Mouse (Mus musculus) MEL (cell line): ENCODE results near the gene Aspscr1. TPM values are rescaled to one million over a fixed set of nuclear protein-coding genes. Genes with fewer than 3 reads are reported as not detected.

Experiments
- DNase-seq: peaks from one replicate; pipeline ENCODE4 v3.0.0; 2011; ENCODE audit warnings: low read depth, low spot score
- H3K27ac ChIP-seq: 2 replicates; pipeline ENCODE4 v1.5.1; 2012; ENCODE audit warnings: low read depth, mild to moderate bottlenecking, control low read depth, low read length, moderate library complexity; ENCODE audit not compliant: control insufficient read depth
- H3K27me3 ChIP-seq, 2 experiments: fragments of 150-350 bp in 1 of 2; sonication (generic) in 1 of 2; 2 replicates each; pipeline ENCODE4 v1.6.1; 2012; ENCODE audit warnings: low read length in 2 of 2, mild to moderate bottlenecking in 2 of 2, improper control_type of control experiment in 1 of 2, moderate library complexity in 1 of 2; ENCODE audit not compliant: insufficient read depth in 2 of 2, control insufficient read depth in 1 of 2
- H3K36me3 ChIP-seq, 2 experiments: 2 replicates each; pipeline ENCODE4 v1.6.1; 2012 to 2014; ENCODE audit warnings: low read length in 2 of 2, improper control_type of control experiment in 1 of 2, inconsistent platforms in 1 of 2, mild to moderate bottlenecking in 1 of 2; ENCODE audit not compliant: insufficient read depth in 2 of 2, control insufficient read depth in 1 of 2
- H3K4me1 ChIP-seq, 2 experiments: fragments of 150-350 bp in 1 of 2; sonication (generic) in 1 of 2; 2 replicates each; pipeline ENCODE4 v1.6.1; 2012; ENCODE audit warnings: low read length in 2 of 2, improper control_type of control experiment in 1 of 2, mild to moderate bottlenecking in 1 of 2; ENCODE audit not compliant: insufficient read depth in 2 of 2, control insufficient read depth in 1 of 2
- H3K4me3 ChIP-seq, 2 experiments: fragments of 150-350 bp in 1 of 2; sonication (generic) in 1 of 2; 2 replicates each; pipeline ENCODE4 v1.5.1; 2012; ENCODE audit warnings: low read depth in 2 of 2, low read length in 2 of 2, mild to moderate bottlenecking in 2 of 2, moderate library complexity in 2 of 2, control low read depth in 1 of 2, improper control_type of control experiment in 1 of 2; ENCODE audit not compliant: control insufficient read depth in 1 of 2, insufficient read depth in 1 of 2
- H3K79me2 ChIP-seq: 2 replicates; pipeline ENCODE4 v1.6.1; 2012; ENCODE audit warnings: mild to moderate bottlenecking, low read length, moderate library complexity; ENCODE audit not compliant: control insufficient read depth, poor library complexity, insufficient read depth
- H3K9ac ChIP-seq: 2 replicates; pipeline ENCODE4 v1.6.1; 2012; ENCODE audit warnings: low read depth, mild to moderate bottlenecking, control low read depth, low read length, moderate library complexity; ENCODE audit not compliant: control insufficient read depth, poor library complexity, severe bottlenecking
- H3K9me3 ChIP-seq: fragments of 150-350 bp; sonication (generic); replicated peaks from 2 replicates; pipeline ENCODE4 v1.6.1; 2012; ENCODE audit warnings: mild to moderate bottlenecking, low read length, improper control_type of control experiment, moderate library complexity; ENCODE audit not compliant: insufficient read depth
- BHLHE40 ChIP-seq: IDR thresholded peaks from 2 replicates; pipeline ENCODE4 v1.6.1; 2012; ENCODE audit warnings: low read depth, mild to moderate bottlenecking, inconsistent platforms, low read length, improper control_type of control experiment, borderline replicate concordance
- CHD1 ChIP-seq: IDR thresholded peaks from 2 replicates; pipeline ENCODE4 v1.6.1; 2012; ENCODE audit warnings: low read depth, mild to moderate bottlenecking, inconsistent platforms, low read length, improper control_type of control experiment
- CHD2 ChIP-seq: IDR thresholded peaks from 2 replicates; pipeline ENCODE4 v1.6.1; 2011; ENCODE audit warnings: low read length, improper control_type of control experiment
- CTCF ChIP-seq, 3 experiments: IDR thresholded peaks in 2 of 3; conservative IDR thresholded peaks in 1 of 3; 2 replicates each; pipeline ENCODE4 v1.5.1; 2011 to 2012; ENCODE audit warnings: low read length in 3 of 3, low read depth in 2 of 3, mild to moderate bottlenecking in 2 of 3, improper control_type of control experiment in 1 of 3, inconsistent platforms in 1 of 3, mixed read lengths in 1 of 3, moderate library complexity in 1 of 3; ENCODE audit not compliant: control insufficient read depth in 1 of 3, insufficient read depth in 1 of 3, poor library complexity in 1 of 3, severe bottlenecking in 1 of 3
- ELF1 ChIP-seq: IDR thresholded peaks from 2 replicates; pipeline ENCODE4 v1.6.1; 2014; ENCODE audit warnings: low read depth, mild to moderate bottlenecking, inconsistent platforms, low read length, improper control_type of control experiment, moderate library complexity
- EP300 ChIP-seq, 2 experiments: IDR thresholded peaks; 2 replicates each; pipeline ENCODE4 v1.6.1; 2011; ENCODE audit warnings: improper control_type of control experiment in 2 of 2, low read length in 2 of 2, low read depth in 1 of 2, mild to moderate bottlenecking in 1 of 2
- ETS1 ChIP-seq: IDR thresholded peaks from 2 replicates; pipeline ENCODE4 v1.6.1; 2012; ENCODE audit warnings: low read depth, mild to moderate bottlenecking, inconsistent platforms, low read length, improper control_type of control experiment, moderate library complexity
- GABPA ChIP-seq: IDR thresholded peaks from 2 replicates; pipeline ENCODE4 v1.6.1; 2012; ENCODE audit warnings: low read depth, mild to moderate bottlenecking, inconsistent platforms, low read length, improper control_type of control experiment, moderate library complexity
- GATA1 ChIP-seq: IDR thresholded peaks from 2 replicates; pipeline ENCODE4 v1.6.1; 2011; ENCODE audit warnings: low read depth, low read length, improper control_type of control experiment
- HCFC1 ChIP-seq: IDR thresholded peaks from 2 replicates; pipeline ENCODE4 v1.6.1; 2012; ENCODE audit warnings: low read depth, mild to moderate bottlenecking, inconsistent platforms, low read length, improper control_type of control experiment, moderate library complexity
- JUND ChIP-seq: IDR thresholded peaks from 2 replicates; pipeline ENCODE4 v1.6.1; 2011; ENCODE audit warnings: low read depth, mild to moderate bottlenecking, improper control_type of control experiment, low read length
- KAT2A ChIP-seq: conservative IDR thresholded peaks from 2 replicates; pipeline ENCODE4 v1.6.1; 2012; ENCODE audit warnings: low read depth, low read length, improper control_type of control experiment, inconsistent platforms
- MAX ChIP-seq: IDR thresholded peaks from 2 replicates; pipeline ENCODE4 v1.6.1; 2011; ENCODE audit warnings: low read length, improper control_type of control experiment
- MAZ ChIP-seq: IDR thresholded peaks from 2 replicates; pipeline ENCODE4 v1.6.1; 2012; ENCODE audit warnings: low read depth, mild to moderate bottlenecking, inconsistent platforms, low read length, improper control_type of control experiment
- MEF2A ChIP-seq: IDR thresholded peaks from 2 replicates; pipeline ENCODE4 v1.6.1; 2014; ENCODE audit warnings: low read depth, mild to moderate bottlenecking, inconsistent platforms, low read length, improper control_type of control experiment; ENCODE audit not compliant: poor library complexity, insufficient replicate concordance, severe bottlenecking; ENCODE audit errors: extremely low read depth
- MXI1 ChIP-seq: IDR thresholded peaks from 2 replicates; pipeline ENCODE4 v1.6.1; 2011; ENCODE audit warnings: mild to moderate bottlenecking, low read depth, low read length, improper control_type of control experiment
- MYB ChIP-seq: IDR thresholded peaks from 2 replicates; pipeline ENCODE4 v1.6.1; 2011; ENCODE audit warnings: mild to moderate bottlenecking, low read depth, low read length, improper control_type of control experiment
- MYC ChIP-seq: IDR thresholded peaks from 2 replicates; pipeline ENCODE4 v1.6.1; 2011; ENCODE audit warnings: low read depth, mild to moderate bottlenecking, low read length, improper control_type of control experiment, moderate library complexity
- NELFE ChIP-seq: IDR thresholded peaks from 2 replicates; pipeline ENCODE4 v1.6.1; 2011; ENCODE audit warnings: low read depth, low read length, improper control_type of control experiment
- NRF1 ChIP-seq: IDR thresholded peaks from 2 replicates; pipeline ENCODE4 v1.6.1; 2014; ENCODE audit warnings: low read depth, mild to moderate bottlenecking, inconsistent platforms, low read length, improper control_type of control experiment, moderate library complexity; ENCODE audit not compliant: poor library complexity, insufficient read depth, severe bottlenecking
- POLR2A ChIP-seq, 2 experiments: IDR thresholded peaks; 2 replicates each; pipeline ENCODE4 v1.6.1; 2011 to 2012; ENCODE audit warnings: low read length in 2 of 2, mild to moderate bottlenecking in 2 of 2, control low read depth in 1 of 2, improper control_type of control experiment in 1 of 2, low read depth in 1 of 2, moderate library complexity in 1 of 2; ENCODE audit not compliant: control insufficient read depth in 1 of 2, insufficient read depth in 1 of 2, poor library complexity in 1 of 2
- POLR2AphosphoS2 ChIP-seq: IDR thresholded peaks from 2 replicates; pipeline ENCODE4 v1.6.1; 2011; ENCODE audit warnings: low read length, improper control_type of control experiment
- POLR2AphosphoS5 ChIP-seq: IDR thresholded peaks from 2 replicates; pipeline ENCODE4 v1.6.1; 2012; ENCODE audit warnings: low read depth, borderline replicate concordance, mild to moderate bottlenecking, inconsistent platforms, low read length, moderate library complexity, mixed read lengths
- RAD21 ChIP-seq: IDR thresholded peaks from 2 replicates; pipeline ENCODE4 v1.6.1; 2011; ENCODE audit warnings: mild to moderate bottlenecking, low read depth, low read length, improper control_type of control experiment
- RCOR1 ChIP-seq: IDR thresholded peaks from 2 replicates; pipeline ENCODE4 v1.6.1; 2012; ENCODE audit warnings: low read depth, mild to moderate bottlenecking, inconsistent platforms, low read length, improper control_type of control experiment
- SIN3A ChIP-seq: IDR thresholded peaks from 2 replicates; pipeline ENCODE4 v1.6.1; 2012; ENCODE audit warnings: low read length, improper control_type of control experiment, inconsistent platforms
- SMC3 ChIP-seq: IDR thresholded peaks from 2 replicates; pipeline ENCODE4 v1.6.1; 2011; ENCODE audit warnings: low read depth, low read length, improper control_type of control experiment
- TAL1 ChIP-seq: IDR thresholded peaks from 2 replicates; pipeline ENCODE4 v1.6.1; 2012; ENCODE audit warnings: mild to moderate bottlenecking, inconsistent platforms, low read length, moderate library complexity, mixed read lengths
- TBP ChIP-seq: IDR thresholded peaks from 2 replicates; pipeline ENCODE4 v1.8.0; 2011; ENCODE audit warnings: low read depth, low read length, improper control_type of control experiment
- TCF12 ChIP-seq: IDR thresholded peaks from 2 replicates; pipeline ENCODE4 v1.6.1; 2014; ENCODE audit warnings: low read depth, mild to moderate bottlenecking, inconsistent platforms, low read length, improper control_type of control experiment, moderate library complexity
- USF1 ChIP-seq: IDR thresholded peaks from 2 replicates; pipeline ENCODE4 v1.6.1; 2014; ENCODE audit warnings: low read depth, mild to moderate bottlenecking, inconsistent platforms, low read length, improper control_type of control experiment, moderate library complexity
- USF2 ChIP-seq, 2 experiments: IDR thresholded peaks; 2 replicates each; pipeline ENCODE4 v1.6.1; 2011 to 2012; ENCODE audit warnings: improper control_type of control experiment in 2 of 2, low read length in 2 of 2, borderline replicate concordance in 1 of 2, inconsistent platforms in 1 of 2, low read depth in 1 of 2, mild to moderate bottlenecking in 1 of 2; ENCODE audit not compliant: insufficient read depth in 1 of 2
- ZC3H11A ChIP-seq: IDR thresholded peaks from 2 replicates; pipeline ENCODE4 v1.6.1; 2012; ENCODE audit warnings: low read depth, mild to moderate bottlenecking, inconsistent platforms, low read length, improper control_type of control experiment
- ZKSCAN1 ChIP-seq: IDR thresholded peaks from 2 replicates; pipeline ENCODE4 v1.6.1; 2012; ENCODE audit warnings: low read depth, mild to moderate bottlenecking, inconsistent platforms, low read length, improper control_type of control experiment, moderate library complexity
- ZNF384 ChIP-seq: IDR thresholded peaks from 2 replicates; pipeline ENCODE4 v1.6.1; 2012; ENCODE audit warnings: low read depth, mild to moderate bottlenecking, inconsistent platforms, low read length, improper control_type of control experiment
- polyA plus RNA-seq, 2 experiments: library from polyadenylated mRNA; stranded (reverse) in 1 of 2; unstranded in 1 of 2; fragments of >175 nt in 1 of 2; fragments of >200 nt in 1 of 2; gene quantifications; 2 replicates each; pipeline versions ENCODE4 v1.2.1 to v1.2.4; 2012; ENCODE audit warnings: low replicate concordance in 2 of 2, low read depth in 1 of 2; ENCODE audit not compliant: insufficient read length in 2 of 2, insufficient read depth in 1 of 2, missing spikeins in 1 of 2
- total RNA-seq: library from RNA; depleted of rRNA; stranded (reverse); fragments of 300-350 nt; gene quantifications from 2 replicates; pipeline ENCODE4 v1.2.3, GENCODE M21; 2012

Gene Aspscr1
- total and polyA plus RNA-seq, 3 experiments: 36.2 to 72.5 TPM; not detected in 1

DNA sequence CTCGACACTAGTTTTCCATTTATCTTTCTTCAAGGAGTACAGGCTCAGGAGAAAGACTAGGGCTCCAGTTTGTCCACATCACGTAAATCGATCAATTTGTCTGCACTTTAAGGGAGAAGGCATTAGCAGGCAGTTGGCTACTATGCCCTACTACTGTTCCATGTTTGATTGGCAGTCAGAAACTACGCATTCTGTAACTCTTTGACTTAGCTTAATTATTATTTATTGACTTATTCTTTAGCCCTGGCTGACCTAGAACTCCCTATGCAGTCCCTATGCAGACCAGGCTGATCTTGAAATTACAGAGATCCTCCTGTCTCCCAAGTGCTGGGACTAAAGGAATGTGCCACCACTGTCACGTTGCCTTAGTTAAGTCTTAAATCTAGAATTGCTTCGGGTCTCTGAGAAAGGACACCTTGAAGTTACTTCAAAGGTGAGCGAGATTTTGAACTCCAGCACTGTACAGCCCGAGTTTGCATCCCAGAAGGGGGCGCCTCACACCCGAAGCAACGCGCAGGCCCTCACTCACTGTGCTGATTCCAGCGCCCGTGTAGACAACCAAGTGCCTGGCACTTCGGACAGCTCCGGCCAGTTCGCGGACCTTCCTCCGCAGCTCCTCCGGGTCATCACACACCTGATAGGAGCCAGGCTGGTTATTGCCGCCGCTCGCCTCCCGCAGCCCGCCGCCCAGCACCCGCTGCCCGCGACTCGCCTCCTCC lies 48.7 kb upstream of the Aspscr1 start:
- Histone ChIP-seq H3K9me3 (no peaks in the 10 kb centered on the region), H3K36me3 (peaks cover 7 to 11% of the 10 kb centered on the region in 2 experiments), H3K27me3 (no peaks in the 10 kb centered on the region), H3K9ac (peak overlapping the region; percentile 92), H3K27ac (peak overlapping the region; percentile 54), H3K79me2 (peaks cover 31% of the 10 kb centered on the region), H3K4me1 (peaks cover 0 to 10% of the 10 kb centered on the region in 2 experiments; a peak in 2 of 4 replicates), H3K4me3 (peak overlapping the region; percentile 82 to 93)
- DNase-seq: peak; percentile 83
- TF ChIP-seq USF1 (no peak), RAD21 (peak; percentile 81), CHD1 (no peak; the same call in 1 of the 2 replicates), POLR2AphosphoS2 (no peak), TBP (no peak), MAX (peak; percentile 75; the same call in 1 of the 2 replicates), MYC (peak; percentile 64), CTCF (IDR thresholded peaks at IDR 0.05 in 2 of 3, conservative IDR thresholded peaks at IDR 0.05 in 1 of 3; ENCODE audit: control insufficient read depth in 1 of 3, insufficient read depth in 1 of 3, low read depth in 2 of 3, low read length in 3 of 3, poor library complexity in 1 of 3, severe bottlenecking in 1 of 3) (peak; percentile 62 to 93 (median 91)), BHLHE40 (0 out of 2 replicates have a peak, but pooled peaks have one; percentile 21), EP300 (IDR thresholded peaks at IDR 0.05; ENCODE audit: low read depth in 1 of 2, low read length in 2 of 2) (0 out of 4 replicates have a peak, but pooled peaks of 1 of the 2 experiments have one; percentile 19), GATA1 (no peak), SMC3 (peak; percentile 94), ZKSCAN1 (no peak), NRF1 (0 out of 2 replicates have a peak, but pooled peaks have one; percentile 22), POLR2A (IDR thresholded peaks at IDR 0.05; ENCODE audit: control insufficient read depth in 1 of 2, insufficient read depth in 1 of 2, low read depth in 1 of 2, low read length in 2 of 2, poor library complexity in 1 of 2) (no peak), TAL1 (no peak), MYB (0 out of 2 replicates have a peak, but pooled peaks have one; percentile 20), SIN3A (peak; percentile 85; the same call in 1 of the 2 replicates), ZNF384 (0 out of 2 replicates have a peak, but pooled peaks have one; percentile 42), KAT2A (no peak), TCF12 (peak; percentile 34; the same call in 1 of the 2 replicates), USF2 (IDR thresholded peaks at IDR 0.05; ENCODE audit: borderline replicate concordance in 1 of 2, insufficient read depth in 1 of 2, low read depth in 1 of 2, low read length in 2 of 2) (no peak), MAZ (peak; percentile 75; the same call in 1 of the 2 replicates), ELF1 (peak; percentile 52), MEF2A (no peak), POLR2AphosphoS5 (no peak), CHD2 (no peak), MXI1 (peak; percentile 87), ETS1 (0 out of 2 replicates have a peak, but pooled peaks have one; percentile 14), RCOR1 (0 out of 2 replicates have a peak, but pooled peaks have one; percentile 19), JUND (no peak), NELFE (no peak), ZC3H11A (peak; percentile 83), GABPA (no peak), HCFC1 (peak; percentile 62)
